7 mouse cellular contexts compared by ENCODE assay signal in the genomic region with DNA sequence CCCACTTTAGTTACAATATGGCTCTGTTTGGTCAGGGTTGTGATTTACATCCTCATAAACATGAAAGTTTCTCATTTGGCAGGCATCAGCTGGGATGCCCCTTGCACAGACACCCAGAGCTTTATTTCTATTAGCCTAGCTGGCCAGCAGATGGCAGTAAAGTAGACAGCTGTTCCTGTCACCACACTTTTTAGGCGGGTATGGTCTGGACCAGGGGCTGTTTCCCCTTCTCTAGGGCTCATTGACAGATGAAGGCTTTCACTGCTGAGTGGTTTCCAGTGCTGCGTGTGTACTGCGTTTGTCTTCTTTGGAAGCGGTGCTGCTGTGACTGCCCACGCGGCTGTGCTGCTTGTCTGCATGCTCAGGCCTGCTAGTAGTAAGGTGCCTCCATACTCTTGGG. TPM values are rescaled to one million over a fixed set of nuclear protein-coding genes. Genes with fewer than 3 reads are reported as not detected.
DNase-seq lines count a peak whose midpoint lies in the region; ATAC-seq and TF ChIP-seq lines count a peak whose summit lies in the region.

No protein-coding gene starts in this region.

- peaks cover under 1% of the 10 kb centered on the region; the same call in 1 of the 2 replicates for H3K4me1 ChIP-seq in forebrain, embryonic 14.5 days (ENCODE audit: control insufficient read depth, insufficient read depth, low read length)
- no peaks in the 10 kb centered on the region for H3K4me1 ChIP-seq in kidney, postnatal 0 days (replicated peaks; ENCODE audit: insufficient read depth, low read length)
- H3K4me1 ChIP-seq in small intestine, adult 2 months (ENCODE audit: control insufficient read depth, insufficient read depth, insufficient read length, low read length) = no peaks in the 10 kb centered on the region

- no peaks in the 10 kb centered on the region for H3K27me3 ChIP-seq in forebrain, embryonic 14.5 days (replicated peaks; ENCODE audit: control insufficient read depth, insufficient read depth, low read length)
- no peaks in the 10 kb centered on the region for H3K27me3 ChIP-seq in kidney, postnatal 0 days (ENCODE audit: insufficient read depth, low read length)
- no peaks in the 10 kb centered on the region for H3K27me3 ChIP-seq in small intestine, adult 2 months (ENCODE audit: control insufficient read depth, insufficient read depth, low read length)

- DNase-seq in 416B (ENCODE audit: low read depth) = peak; percentile 55
- DNase-seq in B cell, adult 2 months = peak; percentile 53 to 56
- DNase-seq in c-Kit-positive CD71-negative TER-119-negative erythroid progenitor cells, embryonic 14.5 days (ENCODE audit: low read depth) = peak; percentile 45
- DNase-seq in forebrain, embryonic 14.5 days (ENCODE audit: low spot score) = peak; percentile 78
- peak; percentile 67 for DNase-seq in kidney, postnatal 0 days (ENCODE audit: low spot score)
- peak; percentile 55 for DNase-seq in lung, postnatal 36 days

- H3K27ac ChIP-seq in forebrain, embryonic 14.5 days (ENCODE audit: low read depth, low read length) = no peak overlapping the region
- H3K27ac ChIP-seq in kidney, postnatal 0 days = no peak overlapping the region
- H3K27ac ChIP-seq in small intestine, adult 2 months (ENCODE audit: insufficient read depth, low read depth, low read length) = no peak overlapping the region

- no peak overlapping the region for H3K4me2 ChIP-seq in forebrain, embryonic 14.5 days (ENCODE audit: low read length)
- no peak overlapping the region for H3K4me2 ChIP-seq in kidney, postnatal 0 days (ENCODE audit: low read length)

- WGBS in forebrain, embryonic 14.5 days = 56% methylated on average over 6 of the region's 6 CpGs
- 60% methylated on average over 6 of the region's 6 CpGs for WGBS in kidney, postnatal 0 days
- 62% methylated on average over 6 of the region's 6 CpGs for WGBS in small intestine, adult 2 months

- TF ChIP-seq CTCF in kidney, postnatal 0 days (IDR thresholded peaks at IDR 0.05; ENCODE audit: low read depth) = peak; percentile 78
- peak; percentile 65; the same call in 1 of the 2 replicates for TF ChIP-seq CTCF in small intestine, adult 2 months (IDR thresholded peaks at IDR 0.05; ENCODE audit: extremely low read depth, insufficient read length, insufficient replicate concordance, low read depth, low read length)

- no peaks in the 10 kb centered on the region for H3K9me3 ChIP-seq in forebrain, embryonic 14.5 days (replicated peaks; ENCODE audit: control insufficient read depth, low read length)
- no peaks in the 10 kb centered on the region for H3K9me3 ChIP-seq in kidney, postnatal 0 days (replicated peaks; ENCODE audit: low read length)

- no peak for TF ChIP-seq POLR2A in small intestine, adult 2 months (IDR thresholded peaks at IDR 0.05; ENCODE audit: low read depth, low read length)

- H3K9ac ChIP-seq in forebrain, embryonic 14.5 days (ENCODE audit: low read length) = no peak overlapping the region
- H3K9ac ChIP-seq in kidney, postnatal 0 days (ENCODE audit: low read depth, low read length) = no peak overlapping the region

- H3K4me3 ChIP-seq in forebrain, embryonic 14.5 days (ENCODE audit: low read depth, low read length) = no peak overlapping the region
- H3K4me3 ChIP-seq in kidney, postnatal 0 days (replicated peaks; ENCODE audit: low read depth, low read length) = no peak overlapping the region
- H3K4me3 ChIP-seq in small intestine, adult 2 months (ENCODE audit: low read depth, low read length) = no peak overlapping the region

- peak; percentile 67; the same call in 1 of the 2 replicates for ATAC-seq in forebrain, embryonic 14.5 days
- no peak for ATAC-seq in kidney, postnatal 0 days (replicated peaks; ENCODE audit: low FRiP score, low read depth)

- peaks cover 55% of the 10 kb centered on the region for H3K36me3 ChIP-seq in forebrain, embryonic 14.5 days (ENCODE audit: control insufficient read depth, insufficient read depth, low read length)
- H3K36me3 ChIP-seq in kidney, postnatal 0 days (ENCODE audit: insufficient read depth, low read length) = peaks cover 33% of the 10 kb centered on the region
- H3K36me3 ChIP-seq in small intestine, adult 2 months (ENCODE audit: control insufficient read depth, insufficient read depth, low read length) = peaks cover 20% of the 10 kb centered on the region

RNA-seq across cellular contexts. Expression of gene Mapk9, which starts 25.4 kb away (rescaled TPM):
- polyA plus RNA-seq in forebrain, embryonic 14.5 days (2014; fragmentation: Nextera tagmentation; extraction: Ambion mirVana) = 43.6 and 49.1 TPM in 2 replicates
- polyA plus RNA-seq in kidney, postnatal 0 days (2015; fragmentation: Nextera tagmentation; extraction: Ambion mirVana) = 25.5 and 26.0 TPM in 2 replicates
- 4.4 and 6.4 TPM in 2 replicates for polyA plus RNA-seq in small intestine, adult 2 months (2012; rRNA removed)

RNA-seq across cellular contexts. Expression of gene Rasgef1c, which starts 29.7 kb away (rescaled TPM):
- 10.9 and 15.6 TPM in 2 replicates for polyA plus RNA-seq in forebrain, embryonic 14.5 days (2014; fragmentation: Nextera tagmentation; extraction: Ambion mirVana)
- polyA plus RNA-seq in kidney, postnatal 0 days (2015; fragmentation: Nextera tagmentation; extraction: Ambion mirVana) = 0.10 and 0.18 TPM in 2 replicates
- 0.37 and 0.52 TPM in 2 replicates for polyA plus RNA-seq in small intestine, adult 2 months (2012; rRNA removed)
